Mouse (Mus musculus) kidney, adult 2 months (tissue): ENCODE results near the gene Cmtm6.

ENCODE experiments used
- CTCF ChIP-seq: fragments of 200-500 bp; conservative IDR thresholded peaks from 2 replicates; pipeline ENCODE4 v1.5.1; 2011; ENCODE audit warnings: low read depth, mild to moderate bottlenecking, control low read depth, low read length, moderate library complexity, mixed read lengths; ENCODE audit not compliant: insufficient read depth, insufficient read length
- POLR2A ChIP-seq: fragments of 200-500 bp; IDR thresholded peaks from one replicate; pipeline ENCODE4 v1.6.1; 2011; ENCODE audit warnings: low read depth, low read length, control low read depth

GRCm38 (mm10) chr9:114778047-114778390 is 47.1 kb downstream of the Cmtm6 start:
- TF ChIP-seq CTCF (no peak), POLR2A (no peak)
